Mouse (Mus musculus) neural tube, embryonic 13.5 days (tissue): ENCODE data around the gene Tnpo3. TPM values are rescaled to one million over a fixed set of nuclear protein-coding genes. Genes with fewer than 3 reads are reported as not detected.

Experiments used
- ATAC-seq: fragments of 200-750 bp; cut with Nextera tagmentation; 2 replicates; pipeline ENCODE4 v1.8.0; 2017; ENCODE audit warnings: low read depth, mild to moderate bottlenecking, moderate TSS enrichment, moderate library complexity
- H3K27ac ChIP-seq: fragments of 300-500 bp; sonication (generic); replicated peaks from 2 replicates; pipeline ENCODE4 v1.5.1; 2015; ENCODE audit warnings: moderate library complexity, mild to moderate bottlenecking, inconsistent platforms
- H3K27me3 ChIP-seq: fragments of 300-500 bp; sonication (generic); 2 replicates; pipeline ENCODE4 v1.6.1; 2015; ENCODE audit warnings: mild to moderate bottlenecking, inconsistent platforms
- H3K36me3 ChIP-seq: fragments of 300-500 bp; sonication (generic); 2 replicates; pipeline ENCODE4 v1.6.1; 2015; ENCODE audit warnings: mild to moderate bottlenecking, inconsistent platforms
- H3K4me1 ChIP-seq: fragments of 300-500 bp; sonication (generic); replicated peaks from 2 replicates; pipeline ENCODE4 v1.6.1; 2015; ENCODE audit warnings: inconsistent platforms
- H3K4me2 ChIP-seq: fragments of 300-500 bp; sonication (generic); 2 replicates; pipeline ENCODE4 v1.6.1; 2015; ENCODE audit warnings: inconsistent platforms, mild to moderate bottlenecking, moderate library complexity
- H3K4me3 ChIP-seq: fragments of 300-500 bp; sonication (generic); 2 replicates; pipeline ENCODE4 v1.5.1; 2015; ENCODE audit warnings: mild to moderate bottlenecking, inconsistent platforms
- H3K9ac ChIP-seq: fragments of 300-500 bp; sonication (generic); 2 replicates; pipeline ENCODE4 v1.6.1; 2015; ENCODE audit warnings: moderate library complexity, mild to moderate bottlenecking, inconsistent platforms
- H3K9me3 ChIP-seq: fragments of 300-500 bp; sonication (generic); 2 replicates; pipeline ENCODE4 v1.6.1; 2016; ENCODE audit warnings: inconsistent platforms
- WGBS: fragments of 180-500 bp; shearing (Covaris S2); methylation state at CpG from one replicate; pipeline ENCODE4 v1.1.7; 2015; 5-methylcytosine and 5-hydroxymethylcytosine counted together
- polyA plus RNA-seq: library from polyadenylated mRNA; unstranded; fragments of >200 nt; fragmentation: Nextera tagmentation; extraction: Ambion mirVana; gene quantifications from 2 replicates; pipeline ENCODE4 v1.2.1, GENCODE M21; 2015

Tnpo3 gene
- polyA plus RNA-seq, 1 experiment from 2014 or later, result 82.2 TPM

- H3K36me3 ChIP-seq, result no peaks in the 10 kb centered on the region
- no peak overlapping the region for H3K9ac ChIP-seq
- H3K4me2 ChIP-seq, result no peak overlapping the region
- H3K27ac ChIP-seq, result no peak overlapping the region
- ATAC-seq, result no peak
- H3K27me3 ChIP-seq, result peaks cover 38% of the 10 kb centered on the region
- H3K4me1 ChIP-seq, result 0 out of 2 replicates have a peak, but pooled peaks cover 3% of the 10 kb centered on the region
- WGBS, result 88% methylated on average over 4 of the region's 4 CpGs
- H3K9me3 ChIP-seq, result no peaks in the 10 kb centered on the region
- H3K4me3 ChIP-seq, result no peak overlapping the region
Observed at GRCm38 (mm10) chr6:29494101-29494500, 115.6 kb downstream of the Tnpo3 start.

Other genes with a start within 250 kb of the Tnpo3 start
- 0.25 and 0.34 TPM in 2 replicates for gene Opn1sw, start 221.4 kb downstream of the Tnpo3 start, polyA plus RNA-seq
- 45.0 and 45.5 TPM in 2 replicates for gene Ccdc136, start 213.6 kb downstream of the Tnpo3 start, polyA plus RNA-seq
- 7.0 and 8.1 TPM in 2 replicates for gene Flnc, start 176.6 kb downstream of the Tnpo3 start, polyA plus RNA-seq
- gene Atp6v1f, start 142.2 kb downstream of the Tnpo3 start, polyA plus RNA-seq, result 271 and 332 TPM in 2 replicates
- gene Atp6v1fnb, start 138.4 kb downstream of the Tnpo3 start, polyA plus RNA-seq, result 0.79 TPM in 1 of 2 replicates, not detected in the other
- 20.1 and 24.6 TPM in 2 replicates for gene Kcp, start 101.9 kb downstream of the Tnpo3 start, polyA plus RNA-seq
- 3.0 and 3.3 TPM in 2 replicates for gene Irf5, start 83.3 kb downstream of the Tnpo3 start, polyA plus RNA-seq
- gene Tspan33, start 84.3 kb upstream of the Tnpo3 start, polyA plus RNA-seq, result 5.6 and 7.0 TPM in 2 replicates
- gene Smo, start 125.6 kb upstream of the Tnpo3 start, polyA plus RNA-seq, result 16.1 and 16.4 TPM in 2 replicates
- gene Ahcyl2, start 158.1 kb upstream of the Tnpo3 start, polyA plus RNA-seq, result 17.2 and 17.3 TPM in 2 replicates